Mouse (Mus musculus) ZHBTc4 (cell line): Measurements from ENCODE around the gene U2surp.
A peak's percentile ranks its signal among the peaks of the same experiment; 100 is the strongest.

ENCODE experiments used
- DNase-seq: peaks from one replicate; pipeline ENCODE4 v3.0.0-alpha.2; 2011; ENCODE audit warnings: low read depth, low spot score

U2surp gene

DNA sequence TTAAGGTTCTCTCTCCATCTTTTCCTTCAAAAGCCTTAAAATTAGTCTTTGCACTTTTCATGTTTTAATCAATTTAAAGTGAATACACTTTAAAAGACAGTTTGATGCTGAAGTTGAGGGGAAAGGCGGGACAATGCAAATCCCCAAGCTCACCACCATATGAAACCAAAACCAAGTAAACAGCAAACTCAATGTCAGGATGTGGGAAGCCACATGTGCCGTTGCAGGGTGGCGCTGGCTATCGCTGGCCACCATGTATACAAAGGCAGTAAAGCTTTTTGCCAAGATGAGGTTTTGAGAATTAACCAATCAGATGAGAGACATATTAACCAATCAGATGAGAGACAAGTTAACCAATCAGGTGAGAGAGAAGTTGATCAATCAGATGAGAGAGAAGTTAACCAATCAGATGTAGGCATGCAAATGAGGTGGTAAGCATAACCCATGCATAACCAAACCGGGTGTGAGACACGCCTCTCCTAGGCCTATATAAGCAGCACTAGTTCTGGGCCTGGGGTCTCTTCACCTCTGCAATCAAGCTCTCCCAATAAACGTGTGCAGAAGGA is 42.7 kb downstream of the U2surp start:
- peak; percentile 36 for DNase-seq

DNA sequence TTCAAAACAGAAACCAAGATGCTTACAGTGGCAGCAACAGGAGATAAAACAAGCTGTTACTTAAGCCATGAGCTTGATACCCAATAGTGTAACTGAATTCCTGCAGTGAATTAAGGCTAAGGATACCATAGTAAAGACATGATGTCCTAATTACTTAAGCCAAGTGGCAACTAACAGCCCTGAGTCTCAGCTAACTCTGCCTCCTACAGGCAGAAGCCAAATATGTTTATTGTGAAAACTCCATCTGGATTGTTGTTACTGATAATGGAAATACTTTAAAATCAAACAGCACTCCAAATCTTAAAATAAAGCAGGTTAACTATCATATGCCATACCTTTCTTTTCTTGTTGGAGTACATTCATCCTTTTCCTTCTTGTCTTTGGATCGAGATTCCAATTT is 47.8 kb downstream of the U2surp start:
- no peak for DNase-seq

DNA sequence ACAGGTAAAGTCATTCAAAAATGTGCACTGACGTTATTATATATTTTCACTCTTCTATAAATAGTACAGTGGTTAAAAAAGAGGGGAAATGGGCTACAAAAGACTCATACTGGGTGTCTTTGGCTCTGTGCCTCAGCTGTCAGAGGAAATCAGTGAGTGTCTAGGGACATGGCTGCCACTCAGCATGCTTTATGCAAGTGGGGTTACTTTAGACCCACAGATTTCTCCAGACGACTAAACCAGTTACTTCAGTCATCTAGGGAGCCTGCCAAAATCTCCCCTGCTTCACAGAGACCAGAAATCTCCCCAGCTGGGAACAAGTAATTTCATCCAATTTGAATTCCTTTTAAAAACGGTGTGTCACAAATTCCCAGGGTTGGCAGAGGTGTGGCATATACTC is 59.9 kb downstream of the U2surp start:
- no peak for DNase-seq

DNA sequence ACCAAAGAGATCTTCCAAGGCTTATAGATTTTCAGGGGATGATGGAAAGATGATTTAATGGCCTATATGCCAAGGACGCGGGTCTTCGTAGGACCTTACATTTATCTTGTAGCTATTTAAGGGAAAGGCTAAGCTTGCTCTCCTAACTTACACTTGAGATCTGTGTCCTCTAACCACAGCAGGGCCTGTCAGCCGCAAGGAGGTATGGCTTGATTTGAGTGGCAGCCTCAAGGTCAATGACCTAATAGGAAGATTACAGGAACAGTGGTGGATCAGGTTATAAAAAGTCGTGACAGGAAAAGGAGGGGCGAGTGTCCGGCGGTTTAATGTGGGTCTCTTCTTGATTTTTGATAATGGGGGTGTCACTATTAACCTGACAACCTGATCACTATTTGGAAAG is 61.2 kb downstream of the U2surp start:
- DNase-seq = no peak

DNA sequence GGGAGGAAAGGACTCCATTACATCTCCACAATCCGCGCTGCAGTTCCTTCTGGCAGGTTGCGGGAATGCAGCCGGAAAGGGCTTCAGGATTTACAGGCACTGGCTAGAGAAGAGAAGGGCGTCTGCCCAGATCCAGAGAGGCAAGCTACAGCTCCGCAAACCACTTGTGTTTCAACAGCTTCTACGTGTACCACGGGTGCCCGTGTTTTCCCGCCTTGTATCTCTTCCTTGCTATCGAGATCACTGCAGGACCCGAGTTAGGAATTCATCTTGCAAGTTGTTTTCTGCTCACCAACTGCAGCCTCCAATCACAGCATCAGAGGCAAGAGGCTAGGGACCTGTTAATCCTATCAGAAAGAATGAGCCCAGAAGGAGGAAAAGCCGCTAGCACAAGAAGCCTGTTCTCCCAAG is 69.5 kb downstream of the U2surp start:
- peak; percentile 47 for DNase-seq

DNA sequence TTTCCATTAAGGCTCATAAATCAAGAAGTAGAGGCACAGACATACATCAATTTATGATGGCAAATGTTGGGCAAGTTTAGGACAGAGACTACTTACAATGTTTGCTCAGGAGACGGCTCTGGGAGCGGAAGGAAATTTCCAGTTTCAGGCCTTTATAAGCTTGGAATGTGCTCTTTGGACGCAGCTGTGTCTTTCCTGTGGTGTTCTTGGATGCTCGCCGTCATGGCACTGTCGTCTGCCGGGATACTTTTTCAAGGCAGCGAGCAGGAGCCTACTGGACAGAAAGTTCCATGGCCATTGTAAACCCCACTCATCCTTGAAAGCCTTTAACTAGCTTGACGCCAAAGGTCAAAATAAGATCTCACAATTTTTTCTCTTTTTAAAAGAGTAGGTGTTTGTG is 73.9 kb downstream of the U2surp start:
- no peak for DNase-seq

DNA sequence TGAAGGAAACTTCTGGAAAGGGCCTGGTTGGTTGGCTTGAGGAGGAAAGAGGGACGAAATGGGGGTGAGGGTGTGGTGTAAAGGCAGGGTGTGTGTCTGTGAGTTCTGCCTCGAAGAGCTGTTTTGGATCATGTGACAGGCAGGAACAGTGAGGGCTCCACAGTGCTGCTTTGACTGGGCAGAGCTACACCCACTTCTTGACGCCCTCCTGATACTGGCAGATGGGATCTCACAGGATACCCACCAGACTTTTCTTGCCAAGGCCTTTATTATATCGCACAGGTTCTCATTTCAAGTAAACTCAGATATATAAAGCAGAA is 75.5 kb downstream of the U2surp start:
- no peak for DNase-seq

DNA sequence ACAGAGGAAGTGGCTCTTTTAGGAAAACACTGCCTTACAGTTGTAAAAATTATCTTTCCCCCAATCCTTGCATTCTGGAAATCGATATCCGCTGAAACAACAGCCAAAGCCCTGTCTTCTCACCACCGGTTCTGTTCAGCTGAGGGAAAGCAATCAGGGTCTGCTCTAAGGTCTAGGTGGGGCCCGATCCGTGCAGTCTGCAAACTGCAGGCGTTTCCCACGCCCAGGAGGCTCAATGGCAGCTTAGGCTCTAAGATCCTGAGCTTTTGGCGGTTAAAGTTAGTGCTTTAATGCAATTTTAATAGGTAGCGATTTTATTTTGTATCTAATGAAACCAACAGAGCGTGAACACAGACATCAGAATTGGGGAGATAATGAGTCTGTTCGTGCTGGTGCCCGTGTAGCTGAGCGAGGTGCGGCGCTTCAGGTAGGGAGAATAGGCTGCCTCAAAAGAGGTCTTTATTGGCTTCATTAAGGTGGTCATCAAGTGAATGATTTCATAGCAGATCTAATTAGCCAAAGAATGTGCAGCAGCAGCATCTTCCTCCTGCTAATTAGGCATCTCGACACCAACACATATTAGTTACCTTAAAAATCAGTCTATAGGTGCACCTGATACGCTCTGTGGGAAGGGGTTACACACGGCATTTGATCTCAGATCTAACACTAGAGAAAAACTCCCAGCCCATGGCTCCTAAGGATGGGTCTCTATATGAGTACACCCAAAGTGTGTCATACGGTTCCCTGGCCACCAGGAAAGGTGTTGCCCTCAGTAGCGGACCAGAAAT is 76.1 kb downstream of the U2surp start:
- no peak for DNase-seq

DNA sequence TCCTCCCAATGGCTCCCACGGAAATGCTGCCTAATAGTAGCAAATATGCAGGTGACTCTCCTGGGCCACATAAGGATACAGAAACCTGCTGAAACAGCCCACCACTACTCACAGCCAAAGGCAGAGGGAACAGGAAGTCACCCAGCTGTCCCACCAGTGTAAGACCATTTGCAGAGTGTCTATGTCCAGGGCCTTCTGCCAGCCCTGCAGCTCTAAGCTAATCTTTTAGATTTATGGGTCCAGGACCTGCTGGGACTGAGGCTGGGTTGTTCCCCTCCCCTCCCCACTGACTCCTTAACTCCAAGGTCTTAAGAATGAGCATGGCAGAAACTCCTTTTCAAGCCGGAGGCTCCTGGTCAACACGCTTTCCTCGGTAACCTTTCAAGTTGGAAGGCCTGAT is 83.5 kb downstream of the U2surp start:
- DNase-seq = no peak

DNA sequence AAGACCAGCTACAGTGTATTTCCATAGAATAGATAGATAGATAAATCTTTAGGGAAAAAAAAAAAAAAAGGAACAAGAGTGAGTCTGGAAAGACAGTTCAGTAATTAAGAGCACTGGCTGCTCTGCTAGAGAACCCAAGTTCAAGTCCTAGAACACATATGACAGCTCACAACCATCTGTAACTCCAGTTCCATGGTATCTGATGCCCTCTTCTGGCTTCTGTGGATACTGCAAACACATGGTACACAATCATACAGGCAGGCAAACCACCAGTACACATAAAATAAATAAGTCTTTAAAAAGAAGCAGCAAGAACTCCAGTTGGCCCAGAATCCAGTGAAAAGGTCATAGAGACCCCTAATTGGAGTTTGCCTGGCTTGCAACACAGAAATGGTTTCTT is 97.9 kb downstream of the U2surp start:
- DNase-seq = peak; percentile 68

DNA sequence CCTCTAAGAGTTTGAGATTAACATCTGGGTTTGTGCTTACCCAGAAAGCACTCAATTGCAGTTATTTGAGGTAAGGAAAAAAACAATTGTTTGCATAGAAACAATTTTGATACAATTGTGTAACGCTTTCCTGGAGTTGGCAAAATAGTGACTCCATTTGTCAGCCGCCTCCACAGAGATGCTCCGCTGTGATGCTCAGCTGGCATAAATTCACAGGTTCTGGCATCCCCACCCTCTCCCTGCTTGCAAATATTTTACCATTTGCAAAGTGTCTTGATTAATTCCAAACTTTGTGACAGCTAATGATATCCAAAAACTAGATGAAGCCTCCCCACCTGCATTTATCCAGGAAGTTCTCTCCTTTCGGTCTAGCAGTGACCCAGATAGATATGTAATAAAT is 99.7 kb downstream of the U2surp start:
- no peak for DNase-seq

DNA sequence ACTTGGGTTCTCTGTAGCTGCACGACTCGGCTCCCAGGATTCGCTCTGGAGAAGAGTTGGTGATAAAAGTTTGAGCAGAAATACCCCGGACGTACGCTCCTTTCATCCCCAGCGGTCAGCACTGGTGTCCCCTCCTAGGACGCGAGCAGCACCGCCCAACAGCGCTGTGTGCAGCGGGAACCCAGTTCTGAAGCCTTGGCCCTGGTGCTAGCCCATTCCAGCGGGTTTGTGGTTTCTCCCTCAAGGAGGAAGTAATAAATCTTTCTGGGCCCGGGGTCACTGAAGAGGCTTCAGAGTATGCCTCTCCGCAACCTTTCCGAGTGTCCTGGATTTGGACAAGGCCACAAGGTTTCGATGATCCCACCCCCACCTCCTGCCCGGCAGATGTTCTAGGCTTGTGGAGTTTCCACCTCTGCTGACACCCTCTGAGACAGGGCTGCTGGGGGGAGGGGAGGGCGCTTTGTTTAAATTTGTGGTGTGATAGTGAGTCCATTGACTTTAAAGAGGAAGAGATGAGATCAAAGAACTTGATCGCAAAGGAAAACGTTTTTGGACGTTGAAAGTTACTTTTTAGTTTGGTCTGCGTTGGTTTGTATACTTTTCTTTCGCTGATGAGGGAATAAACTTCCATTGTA is 104.1 kb downstream of the U2surp start:
- peak; percentile 56 for DNase-seq
